Mouse (Mus musculus) embryonic facial prominence, embryonic 11.5 days (tissue): Measurements from ENCODE around the gene Epha7. TPM values are rescaled to one million over a fixed set of nuclear protein-coding genes. Genes with fewer than 3 reads are reported as not detected.
A peak's percentile ranks its signal among the peaks of the same experiment; 100 is the strongest.

ENCODE experiments used
- ATAC-seq: fragments of 200-750 bp; cut with Nextera tagmentation; replicated peaks from 2 replicates; pipeline ENCODE4 v1.8.0; 2017; ENCODE audit warnings: low read depth; ENCODE audit not compliant: insufficient number of reproducible peaks, low FRiP score, low TSS enrichment
- DNase-seq: peaks from one replicate; pipeline ENCODE4 v3.0.0-alpha.2; 2015; ENCODE audit warnings: low spot score
- H3K27ac ChIP-seq: fragments of 300-500 bp; sonication (generic); replicated peaks from 2 replicates; pipeline ENCODE4 v1.5.1; 2014; ENCODE audit warnings: mild to moderate bottlenecking, low read depth, low read length, control low read depth
- H3K27me3 ChIP-seq: fragments of 300-500 bp; sonication (generic); 2 replicates; pipeline ENCODE4 v1.6.1; 2014; ENCODE audit warnings: mild to moderate bottlenecking, low read length, moderate library complexity, mixed read lengths; ENCODE audit not compliant: control insufficient read depth, insufficient read depth
- H3K36me3 ChIP-seq: fragments of 300-500 bp; sonication (generic); replicated peaks from 2 replicates; pipeline ENCODE4 v1.6.1; 2014; ENCODE audit warnings: low read depth, mild to moderate bottlenecking, low read length, moderate library complexity, mixed read lengths; ENCODE audit not compliant: control insufficient read depth, insufficient read depth
- H3K4me1 ChIP-seq: fragments of 300-500 bp; sonication (generic); 2 replicates; pipeline ENCODE4 v1.6.1; 2014; ENCODE audit warnings: low read length, mixed read lengths; ENCODE audit not compliant: control insufficient read depth, insufficient read depth
- H3K4me2 ChIP-seq: fragments of 300-500 bp; sonication (generic); 2 replicates; pipeline ENCODE4 v1.6.1; 2014; ENCODE audit warnings: low read depth, mild to moderate bottlenecking, control low read depth, low read length, moderate library complexity
- H3K4me3 ChIP-seq: fragments of 300-500 bp; sonication (generic); 2 replicates; pipeline ENCODE4 v1.5.1; 2014; ENCODE audit warnings: low read depth, low read length, control low read depth
- H3K9ac ChIP-seq: fragments of 300-500 bp; sonication (generic); replicated peaks from 2 replicates; pipeline ENCODE4 v1.6.1; 2014; ENCODE audit warnings: mild to moderate bottlenecking, control low read depth, low read length
- H3K9me3 ChIP-seq: fragments of 300-500 bp; sonication (generic); replicated peaks from 2 replicates; pipeline ENCODE4 v1.6.1; 2016; ENCODE audit warnings: mild to moderate bottlenecking, low read length, inconsistent platforms, mixed read lengths; ENCODE audit not compliant: control insufficient read depth
- WGBS: fragments of 180-500 bp; shearing (Covaris S2); extraction: QIAGEN DNeasy Blood & Tissue Kit; methylation state at CpG from one replicate; pipeline ENCODE4 v1.1.7; 2014; 5-methylcytosine and 5-hydroxymethylcytosine counted together
- polyA plus RNA-seq: library from polyadenylated mRNA; unstranded; fragments of >200 nt; fragmentation: Nextera tagmentation; extraction: Ambion mirVana; gene quantifications from 2 replicates; pipeline ENCODE4 v1.2.1, GENCODE M21; 2014

Epha7 gene
- polyA plus RNA-seq, 1 experiment from 2014 or later = 56.6 TPM

GRCm38 (mm10) chr4:28815621-28815920 is 2.6 kb downstream of the Epha7 start:
- H3K27me3 ChIP-seq = no peaks in the 10 kb centered on the region
- DNase-seq (no peak), ATAC-seq (no peak)
- peak overlapping the region; percentile 87 for H3K27ac ChIP-seq
- H3K4me3 ChIP-seq = peak overlapping the region; percentile 72
- peak overlapping the region; percentile 82 for H3K4me2 ChIP-seq
- H3K36me3 ChIP-seq = no peaks in the 10 kb centered on the region
- no peaks in the 10 kb centered on the region for H3K4me1 ChIP-seq
- H3K9me3 ChIP-seq = no peaks in the 10 kb centered on the region
- H3K9ac ChIP-seq = peak overlapping the region; percentile 95
- WGBS = 0% methylated on average over 15 of the region's 15 CpGs

DNA sequence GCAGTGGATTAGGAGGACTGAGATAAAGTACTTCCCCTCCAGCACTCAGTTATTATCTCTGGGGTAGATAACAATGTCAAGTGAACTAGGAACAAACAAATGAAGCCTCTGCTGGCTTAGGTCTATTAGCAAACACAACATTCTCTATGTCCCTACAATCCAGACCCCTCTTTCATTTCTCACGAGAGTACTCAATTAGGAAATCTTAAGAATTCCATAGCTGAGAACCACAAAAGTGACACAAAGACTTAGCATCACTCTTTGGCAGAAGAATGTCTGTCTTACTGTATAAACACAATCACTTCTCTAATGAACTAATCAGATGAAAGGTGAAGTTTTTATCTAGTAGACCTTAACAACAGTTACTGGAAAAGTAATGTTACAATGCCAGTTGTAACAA is 10.7 kb downstream of the Epha7 start:
- Histone ChIP-seq H3K27ac (no peak overlapping the region), H3K4me2 (no peak overlapping the region), H3K9ac (no peak overlapping the region), H3K4me3 (no peak overlapping the region), H3K9me3 (no peaks in the 10 kb centered on the region), H3K27me3 (no peaks in the 10 kb centered on the region), H3K4me1 (no peaks in the 10 kb centered on the region), H3K36me3 (no peaks in the 10 kb centered on the region; the same call in 1 of the 2 replicates)
- ATAC-seq = no peak
- WGBS = 39% methylated on average over 1 of the region's 1 CpGs
- DNase-seq = no peak

DNA sequence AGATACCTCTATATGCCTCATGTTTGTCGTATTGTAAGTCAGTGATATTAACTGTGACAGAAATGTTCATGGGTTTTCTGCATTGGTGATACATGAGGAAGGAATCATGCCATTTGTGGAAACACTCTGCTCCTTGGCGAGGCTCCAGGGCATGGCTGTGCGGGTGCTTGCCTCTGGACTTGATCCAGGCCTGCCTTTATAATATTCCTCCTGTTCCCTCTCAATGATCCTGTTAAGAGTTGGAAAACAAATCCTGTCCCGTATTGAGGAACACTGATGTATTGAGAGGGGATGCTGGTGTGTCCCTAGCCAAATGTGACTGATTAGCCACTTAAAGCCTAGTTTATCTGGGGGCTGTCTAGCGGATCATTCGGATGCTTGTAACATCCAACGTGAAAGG is 11.7 kb downstream of the Epha7 start:
- Histone ChIP-seq H3K27ac (no peak overlapping the region), H3K4me2 (no peak overlapping the region)
- ATAC-seq = no peak

GRCm38 (mm10) chr4:28837669-28838068 is 24.7 kb downstream of the Epha7 start:
- no peak for DNase-seq
- no peak overlapping the region for H3K27ac ChIP-seq
- H3K4me3 ChIP-seq = no peak overlapping the region
- WGBS = 88% methylated on average over 3 of the region's 3 CpGs
- H3K4me1 ChIP-seq = no peaks in the 10 kb centered on the region
- no peak for ATAC-seq
- no peaks in the 10 kb centered on the region for H3K36me3 ChIP-seq
- no peak overlapping the region for H3K4me2 ChIP-seq
- no peaks in the 10 kb centered on the region for H3K27me3 ChIP-seq
- H3K9me3 ChIP-seq = no peaks in the 10 kb centered on the region
- H3K9ac ChIP-seq = no peak overlapping the region

More for the DNA sequence above, 11.7 kb downstream of the Epha7 start:
- Histone ChIP-seq H3K9ac (no peak overlapping the region), H3K9me3 (no peaks in the 10 kb centered on the region), H3K4me1 (no peaks in the 10 kb centered on the region), H3K27me3 (no peaks in the 10 kb centered on the region), H3K36me3 (no peaks in the 10 kb centered on the region; the same call in 1 of the 2 replicates), H3K4me3 (no peak overlapping the region)
- DNase-seq = peak; percentile 9
- WGBS = 54% methylated on average over 7 of the region's 7 CpGs

- Histone ChIP-seq H3K27me3 (no peaks in the 10 kb centered on the region), H3K4me1 (no peaks in the 10 kb centered on the region), H3K4me2 (no peak overlapping the region), H3K9ac (no peak overlapping the region), H3K4me3 (no peak overlapping the region), H3K36me3 (no peaks in the 10 kb centered on the region), H3K27ac (no peak overlapping the region), H3K9me3 (no peaks in the 10 kb centered on the region)
- ATAC-seq = no peak
- 92% methylated on average over 4 of the region's 4 CpGs for WGBS
- DNase-seq = no peak
Observed at GRCm38 (mm10) chr4:28846311-28846710, 33.4 kb downstream of the Epha7 start.

DNA sequence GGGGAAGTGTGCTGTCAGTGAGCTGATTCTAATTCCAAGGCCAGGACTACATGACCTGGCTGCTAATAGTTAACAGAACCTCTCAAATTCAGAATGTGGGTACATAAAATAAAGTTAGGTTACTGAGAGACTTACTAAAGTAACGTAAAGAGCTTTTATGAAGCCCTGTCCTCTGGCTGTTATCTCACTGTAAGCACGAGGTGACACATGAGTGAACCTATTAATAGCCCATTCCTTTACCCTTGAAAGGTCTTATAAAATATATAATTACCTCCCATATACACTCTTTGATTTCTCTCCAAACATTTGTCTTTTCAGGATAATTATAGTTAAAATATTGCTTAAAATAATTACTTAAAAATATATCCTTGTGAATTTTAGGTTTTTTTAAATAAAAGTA is 37.5 kb downstream of the Epha7 start:
- Histone ChIP-seq H3K4me3 (no peak overlapping the region), H3K9ac (no peak overlapping the region), H3K27me3 (no peaks in the 10 kb centered on the region), H3K4me2 (no peak overlapping the region), H3K9me3 (no peaks in the 10 kb centered on the region), H3K4me1 (no peaks in the 10 kb centered on the region), H3K27ac (no peak overlapping the region), H3K36me3 (no peaks in the 10 kb centered on the region)
- 66% methylated on average over 2 of the region's 2 CpGs for WGBS
- ATAC-seq (no peak), DNase-seq (no peak)

DNA sequence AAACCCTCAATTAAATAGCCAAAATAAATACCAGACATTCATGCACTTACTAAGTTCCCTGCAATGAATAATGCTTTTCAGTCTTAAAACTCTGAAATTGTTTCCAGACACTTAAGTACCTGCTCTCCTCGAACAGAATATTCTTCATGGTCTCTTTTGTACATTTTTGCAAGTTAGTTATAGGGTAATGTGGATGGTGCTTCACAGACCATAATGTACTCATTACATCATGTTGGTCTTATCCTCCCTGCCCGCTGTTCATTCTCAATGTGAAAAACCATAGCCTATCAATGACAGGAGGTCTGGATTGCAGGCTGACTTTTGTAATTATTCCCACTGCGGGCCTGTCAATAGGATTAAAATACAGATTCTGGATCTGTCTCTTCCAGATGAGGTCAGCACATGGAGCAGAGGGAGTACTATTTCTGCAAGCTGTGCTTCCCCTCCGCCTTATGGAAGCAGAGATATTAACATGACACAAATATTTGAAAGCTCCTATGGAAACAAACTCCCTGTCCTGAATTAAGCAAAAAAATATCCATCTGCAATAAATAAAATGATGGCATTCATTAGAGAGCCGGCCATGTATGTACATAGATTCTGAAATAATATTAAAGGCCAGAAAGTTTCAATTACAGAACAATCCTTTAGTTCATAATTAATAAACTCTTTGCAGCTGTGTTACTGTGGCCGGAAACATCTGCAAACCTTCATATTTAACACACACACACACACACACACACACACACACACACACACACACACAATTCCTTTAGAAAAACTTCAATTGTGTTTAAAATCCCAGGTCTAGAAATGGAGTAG is 50.1 kb downstream of the Epha7 start:
- WGBS = 47% methylated on average over 6 of the region's 6 CpGs
- ATAC-seq = peak; percentile 76
- H3K4me2 ChIP-seq = no peak overlapping the region
- no peak overlapping the region for H3K9ac ChIP-seq
- H3K27me3 ChIP-seq = no peaks in the 10 kb centered on the region
- no peak overlapping the region for H3K27ac ChIP-seq
- DNase-seq = peak; percentile 67
- no peaks in the 10 kb centered on the region for H3K9me3 ChIP-seq
- no peaks in the 10 kb centered on the region for H3K36me3 ChIP-seq
- H3K4me3 ChIP-seq = no peak overlapping the region
- no peaks in the 10 kb centered on the region for H3K4me1 ChIP-seq

GRCm38 (mm10) chr4:28866411-28866810 is 53.5 kb downstream of the Epha7 start:
- Histone ChIP-seq H3K4me3 (no peak overlapping the region), H3K9ac (no peak overlapping the region), H3K4me1 (no peaks in the 10 kb centered on the region), H3K4me2 (no peak overlapping the region), H3K27ac (no peak overlapping the region), H3K36me3 (no peaks in the 10 kb centered on the region), H3K27me3 (no peaks in the 10 kb centered on the region), H3K9me3 (no peaks in the 10 kb centered on the region)
- WGBS = 15% methylated on average over 2 of the region's 2 CpGs
- ATAC-seq (no peak), DNase-seq (peak; percentile 18)
